Mouse (Mus musculus): ENCODE data around the gene Myct1.

- TF ChIP-seq FLI1 (IDR thresholded peaks at IDR 0.05; ENCODE audit: low read length): no peak
- TF ChIP-seq GATA1 (IDR thresholded peaks at IDR 0.05; ENCODE audit: borderline replicate concordance, low read length): no peak
Measured at GRCm38 (mm10) chr10:5560526-5560925, 33.0 kb upstream of the Myct1 start.
